Mouse (Mus musculus) midbrain, embryonic 16.5 days (tissue): ENCODE measurements around the gene Cntfr. TPM values are rescaled to one million over a fixed set of nuclear protein-coding genes. Genes with fewer than 3 reads are reported as not detected.
A peak's percentile ranks its signal among the peaks of the same experiment; 100 is the strongest.

ENCODE experiments used
- ATAC-seq: fragments of 200-750 bp; cut with Nextera tagmentation; 2 replicates; pipeline ENCODE4 v1.8.0; 2017; ENCODE audit warnings: moderate TSS enrichment
- H3K27ac ChIP-seq: fragments of 300-500 bp; sonication (generic); 2 replicates; pipeline ENCODE4 v1.5.1; 2014; ENCODE audit warnings: mild to moderate bottlenecking, low read length, mixed read lengths
- H3K27me3 ChIP-seq: fragments of 300-500 bp; sonication (generic); 2 replicates; pipeline ENCODE4 v1.6.1; 2014; ENCODE audit warnings: low read depth, low read length, mixed read lengths; ENCODE audit not compliant: control insufficient read depth, insufficient read depth
- H3K36me3 ChIP-seq: fragments of 300-500 bp; sonication (generic); 2 replicates; pipeline ENCODE4 v1.6.1; 2014; ENCODE audit warnings: mild to moderate bottlenecking, low read length, moderate library complexity, mixed read lengths; ENCODE audit not compliant: control insufficient read depth, insufficient read depth
- H3K4me1 ChIP-seq: fragments of 300-500 bp; sonication (generic); 2 replicates; pipeline ENCODE4 v1.6.1; 2014; ENCODE audit warnings: mild to moderate bottlenecking, low read length, mixed read lengths; ENCODE audit not compliant: control insufficient read depth, insufficient read depth
- H3K4me2 ChIP-seq: fragments of 300-500 bp; sonication (generic); 2 replicates; pipeline ENCODE4 v1.6.1; 2014; ENCODE audit warnings: mild to moderate bottlenecking, low read length, mixed read lengths
- H3K4me3 ChIP-seq: fragments of 300-500 bp; sonication (generic); 2 replicates; pipeline ENCODE4 v1.5.1; 2014; ENCODE audit warnings: low read depth, mild to moderate bottlenecking, low read length, moderate library complexity, mixed read lengths
- H3K9ac ChIP-seq: fragments of 300-500 bp; sonication (generic); 2 replicates; pipeline ENCODE4 v1.6.1; 2014; ENCODE audit warnings: low read depth, low read length, mixed read lengths
- H3K9me3 ChIP-seq: fragments of 300-500 bp; sonication (generic); replicated peaks from 2 replicates; pipeline ENCODE4 v1.6.1; 2014; ENCODE audit warnings: mild to moderate bottlenecking, low read length, mixed read lengths; ENCODE audit not compliant: control insufficient read depth, poor library complexity, severe bottlenecking
- WGBS: fragments of 180-500 bp; shearing (Covaris S2); extraction: QIAGEN DNeasy Blood & Tissue Kit; methylation state at CpG from one replicate; pipeline ENCODE4 v1.1.7; 2014; 5-methylcytosine and 5-hydroxymethylcytosine counted together
- polyA plus RNA-seq: library from polyadenylated mRNA; unstranded; fragments of >200 nt; fragmentation: Nextera tagmentation; extraction: Ambion mirVana; gene quantifications from 2 replicates; pipeline ENCODE4 v1.2.1, GENCODE M21; 2015

Cntfr gene
- polyA plus RNA-seq, 1 experiment from 2014 or later: 28.3 TPM

- WGBS: 33% methylated on average over 6 of the region's 6 CpGs
- 0 out of 2 replicates have a peak, but pooled peaks have one; percentile 38 for ATAC-seq
Measured at GRCm38 (mm10) chr4:41653296-41653695, 43.6 kb downstream of the Cntfr start.

GRCm38 (mm10) chr4:41648627-41649026, 48.3 kb downstream of the Cntfr start:
- 70% methylated on average over 7 of the region's 7 CpGs for WGBS
- no peak overlapping the region for H3K4me2 ChIP-seq

More at GRCm38 (mm10) chr4:41653296-41653695, 43.6 kb downstream of the Cntfr start:
- Histone ChIP-seq H3K9ac (no peak overlapping the region), H3K27me3 (no peaks in the 10 kb centered on the region), H3K4me2 (no peak overlapping the region), H3K27ac (no peak overlapping the region), H3K36me3 (peaks cover 3% of the 10 kb centered on the region; the same call in 1 of the 2 replicates), H3K4me3 (no peak overlapping the region), H3K9me3 (no peaks in the 10 kb centered on the region), H3K4me1 (peaks cover 9% of the 10 kb centered on the region)

GRCm38 (mm10) chr4:41648157-41648556, 48.7 kb downstream of the Cntfr start:
- H3K27me3 ChIP-seq: no peaks in the 10 kb centered on the region
- H3K4me1 ChIP-seq: peaks cover 3% of the 10 kb centered on the region; the same call in 1 of the 2 replicates
- H3K4me2 ChIP-seq: no peak overlapping the region
- H3K36me3 ChIP-seq: no peaks in the 10 kb centered on the region
- H3K4me3 ChIP-seq: no peak overlapping the region
- no peak overlapping the region for H3K27ac ChIP-seq
- no peak for ATAC-seq
- no peak overlapping the region for H3K9ac ChIP-seq
- 20% methylated on average over 4 of the region's 4 CpGs for WGBS
- H3K9me3 ChIP-seq: no peaks in the 10 kb centered on the region

More at GRCm38 (mm10) chr4:41648627-41649026, 48.3 kb downstream of the Cntfr start:
- no peak for ATAC-seq
- no peak overlapping the region for H3K4me3 ChIP-seq
- no peaks in the 10 kb centered on the region for H3K27me3 ChIP-seq
- no peak overlapping the region for H3K9ac ChIP-seq
- no peaks in the 10 kb centered on the region for H3K9me3 ChIP-seq
- H3K4me1 ChIP-seq: peaks cover 5% of the 10 kb centered on the region; the same call in 1 of the 2 replicates
- H3K36me3 ChIP-seq: no peaks in the 10 kb centered on the region
- H3K27ac ChIP-seq: no peak overlapping the region

- Histone ChIP-seq H3K27me3 (no peaks in the 10 kb centered on the region), H3K36me3 (no peaks in the 10 kb centered on the region), H3K4me3 (no peak overlapping the region), H3K4me2 (no peak overlapping the region), H3K9me3 (no peaks in the 10 kb centered on the region), H3K9ac (no peak overlapping the region), H3K27ac (no peak overlapping the region), H3K4me1 (peaks cover 5% of the 10 kb centered on the region; the same call in 1 of the 2 replicates)
- no peak for ATAC-seq
- WGBS: 27% methylated on average over 5 of the region's 5 CpGs
Measured at GRCm38 (mm10) chr4:41645488-41645887, 51.4 kb downstream of the Cntfr start.

- H3K9me3 ChIP-seq: no peaks in the 10 kb centered on the region
- H3K36me3 ChIP-seq: no peaks in the 10 kb centered on the region; the same call in 1 of the 2 replicates
- no peak overlapping the region for H3K9ac ChIP-seq
- H3K4me2 ChIP-seq: no peak overlapping the region
- H3K4me1 ChIP-seq: peaks cover 25% of the 10 kb centered on the region
- no peaks in the 10 kb centered on the region for H3K27me3 ChIP-seq
- H3K4me3 ChIP-seq: no peak overlapping the region
- no peak overlapping the region for H3K27ac ChIP-seq
- WGBS: 67% methylated on average over 6 of the region's 6 CpGs
- ATAC-seq: no peak
Measured at GRCm38 (mm10) chr4:41641199-41641822, 55.6 kb downstream of the Cntfr start.

GRCm38 (mm10) chr4:41639913-41640507, 56.9 kb downstream of the Cntfr start, which contains the start of gene Enho:
Enho (minus strand) TSS chr4:41640324.
- H3K4me1 ChIP-seq: peaks cover 30% of the 10 kb centered on the region
- H3K36me3 ChIP-seq: no peaks in the 10 kb centered on the region; the same call in 1 of the 2 replicates
- WGBS: 0% methylated on average over 55 of the region's 74 CpGs
- peak within 1 kb of the TSS; percentile 66 for H3K4me3 ChIP-seq
- peak; percentile 92 for ATAC-seq
- peak within 1 kb of the TSS; percentile 97 for H3K9ac ChIP-seq
- H3K4me2 ChIP-seq: peak within 1 kb of the TSS; percentile 87
- peak within 1 kb of the TSS; percentile 92 for H3K27ac ChIP-seq
- H3K9me3 ChIP-seq: no peaks in the 10 kb centered on the region
- no peaks in the 10 kb centered on the region for H3K27me3 ChIP-seq

GRCm38 (mm10) chr4:41639214-41639841, 57.6 kb downstream of the Cntfr start:
- H3K9ac ChIP-seq: peak overlapping the region; percentile 97
- WGBS: 4% methylated on average over 10 of the region's 10 CpGs

GRCm38 (mm10) chr4:41638828-41639213, 58.1 kb downstream of the Cntfr start:
- no peaks in the 10 kb centered on the region; the same call in 1 of the 2 replicates for H3K36me3 ChIP-seq
- H3K27ac ChIP-seq: peak overlapping the region; percentile 92
- 81% methylated on average over 6 of the region's 6 CpGs for WGBS
- peaks cover 30% of the 10 kb centered on the region for H3K4me1 ChIP-seq
- no peak for ATAC-seq
- H3K27me3 ChIP-seq: no peaks in the 10 kb centered on the region
- peak overlapping the region; percentile 87 for H3K4me2 ChIP-seq
- peak overlapping the region; percentile 66 for H3K4me3 ChIP-seq
- no peaks in the 10 kb centered on the region for H3K9me3 ChIP-seq
- peak overlapping the region; percentile 97 for H3K9ac ChIP-seq

More at GRCm38 (mm10) chr4:41639214-41639841, 57.6 kb downstream of the Cntfr start:
- Histone ChIP-seq H3K36me3 (no peaks in the 10 kb centered on the region; the same call in 1 of the 2 replicates), H3K4me2 (peak overlapping the region; percentile 87), H3K9me3 (no peaks in the 10 kb centered on the region), H3K4me1 (peaks cover 30% of the 10 kb centered on the region), H3K27ac (peak overlapping the region; percentile 92), H3K27me3 (no peaks in the 10 kb centered on the region), H3K4me3 (peak overlapping the region; percentile 66)
- peak; percentile 40 for ATAC-seq
